Mouse (Mus musculus) Patski (cell line): ENCODE results near the gene Prc1. TPM values are rescaled to one million over a fixed set of nuclear protein-coding genes. Genes with fewer than 3 reads are reported as not detected.
A peak's percentile ranks its signal among the peaks of the same experiment; 100 is the strongest.

Source experiments
- ATAC-seq: fragments of 100-300 bp; one replicate; pipeline ENCODE4 v1.8.0; 2021
- CTCF ChIA-PET: fragments of 350-600 bp; sonication (Branson Sonifier 250); formaldehyde crosslinking; loops from one replicate; lab custom pipeline; 2022; ENCODE audit warnings: inconsistent platforms; lab: Charles Lee
- POLR2A ChIA-PET: fragments of 350-600 bp; sonication (Branson Sonifier 250); formaldehyde crosslinking; loops from one replicate; lab custom pipeline; 2022; ENCODE audit warnings: antibody characterized with exemption, inconsistent platforms; lab: Charles Lee
- DNase-seq: peaks from one replicate; pipeline ENCODE4 v3.0.0-alpha.2; 2011; ENCODE audit warnings: low read depth, low spot score
- H3K27me3 ChIP-seq: fragments of 371-371 bp; one replicate; pipeline ENCODE4 v1.5.1; 2021
- CTCF ChIP-seq: fragments of 100-300 bp; IDR thresholded peaks from one replicate; pipeline ENCODE4 v1.5.1; 2021
- in situ Hi-C: fragments of 300-500 bp; cut with MboI; formaldehyde crosslinking; loops from 3 replicates; pipeline ENCODE4 v1.11.1; 2018; ENCODE audit warnings: low pct_unique_long_range_greater_than_20kb, mixed read lengths
- polyA plus RNA-seq: library from polyadenylated mRNA; unstranded; gene quantifications from one replicate; pipeline ENCODE4 v1.2.3, GENCODE M21; 2021

The Prc1 gene
- polyA plus RNA-seq, 1 experiment from 2014 or later, result 93.8 TPM

DNA sequence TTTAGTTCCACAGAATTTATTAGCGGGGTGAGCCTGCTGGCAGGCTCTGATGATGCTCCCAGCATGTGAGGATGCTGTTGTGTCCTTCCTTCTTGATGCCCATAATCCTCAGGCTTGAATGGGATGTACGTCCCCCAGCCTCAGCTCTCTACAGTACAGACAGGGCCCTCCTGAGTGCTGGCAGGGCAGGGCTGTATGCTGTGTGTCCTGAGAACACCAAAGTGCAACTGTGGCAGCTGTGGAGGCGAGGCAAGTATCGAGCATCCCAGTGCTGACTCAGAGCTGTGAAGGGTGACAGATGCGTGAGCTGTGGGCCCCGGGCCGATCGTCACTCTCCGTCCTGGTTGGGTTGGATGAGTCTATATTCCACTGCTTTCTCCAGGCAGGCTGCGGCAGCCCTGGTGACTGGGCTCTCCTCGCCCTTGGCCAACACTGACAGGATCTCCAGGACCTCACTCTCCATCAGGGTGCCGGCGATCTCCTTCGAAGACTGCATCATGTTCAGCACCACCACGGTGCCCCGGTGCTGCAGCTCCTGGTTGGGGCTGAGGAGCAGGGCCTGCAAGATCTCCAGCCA, 31.1 kb downstream of the Prc1 start:
- no peaks in the 10 kb centered on the region for H3K27me3 ChIP-seq
- DNase-seq (no peak), ATAC-seq (no peak)
- CTCF ChIA-PET, result interaction anchor here (0.7 to 1.3 kb wide), 2 partner anchors 11 to 18 kb away, joined by 3 to 4 read pairs; partner anchors contain the start of gene Hddc3
- in situ Hi-C loops, result no loop called here
- TF ChIP-seq CTCF, result no peak
- POLR2A ChIA-PET, result interaction anchor here (0.6 kb wide), 1 partner anchor 9 kb away, joined by 3 read pairs; no protein-coding TSS in a partner anchor

- no peak for TF ChIP-seq CTCF
These were observed 31.8 kb downstream of the Prc1 start for GRCm38 (mm10) chr7:80326076-80326475.

DNA sequence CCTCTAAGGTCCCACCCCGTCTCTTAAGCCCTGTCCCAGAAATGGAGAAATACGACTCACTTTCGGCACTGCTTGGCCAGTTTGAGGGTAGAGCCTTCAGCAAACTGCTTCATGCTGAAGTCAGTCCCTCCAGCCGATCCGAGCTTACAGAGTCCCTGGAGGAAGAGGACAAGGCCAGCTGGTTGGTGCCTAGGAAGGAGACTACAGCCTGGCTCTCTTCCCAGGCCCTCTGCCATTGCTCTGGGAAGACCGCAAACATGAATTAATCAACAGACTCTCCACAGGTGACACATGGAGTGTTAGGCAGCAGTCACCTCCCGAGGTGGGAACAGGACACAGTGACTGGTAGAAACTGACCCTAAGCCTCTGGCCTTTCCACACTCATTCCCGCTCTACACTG, 36.0 kb downstream of the Prc1 start:
- DNase-seq, result no peak
- CTCF ChIA-PET, result interaction anchor here (1.8 kb wide), 1 partner anchor 10 kb away, joined by 6 read pairs; the partner anchor contains the start of gene Unc45a
- TF ChIP-seq CTCF, result no peak
- POLR2A ChIA-PET, result no interaction called here
- no peak for ATAC-seq
- in situ Hi-C loops, result no loop called here
- no peaks in the 10 kb centered on the region for H3K27me3 ChIP-seq

More at GRCm38 (mm10) chr7:80326076-80326475, 31.8 kb downstream of the Prc1 start:
- in situ Hi-C loops, result no loop called here
- ATAC-seq, result no peak
- H3K27me3 ChIP-seq, result no peaks in the 10 kb centered on the region
- DNase-seq, result no peak
- POLR2A ChIA-PET, result no interaction called here
- CTCF ChIA-PET, result interaction anchor here (0.7 kb wide), 1 partner anchor 10 kb away, joined by 4 read pairs; no protein-coding TSS in a partner anchor

DNA sequence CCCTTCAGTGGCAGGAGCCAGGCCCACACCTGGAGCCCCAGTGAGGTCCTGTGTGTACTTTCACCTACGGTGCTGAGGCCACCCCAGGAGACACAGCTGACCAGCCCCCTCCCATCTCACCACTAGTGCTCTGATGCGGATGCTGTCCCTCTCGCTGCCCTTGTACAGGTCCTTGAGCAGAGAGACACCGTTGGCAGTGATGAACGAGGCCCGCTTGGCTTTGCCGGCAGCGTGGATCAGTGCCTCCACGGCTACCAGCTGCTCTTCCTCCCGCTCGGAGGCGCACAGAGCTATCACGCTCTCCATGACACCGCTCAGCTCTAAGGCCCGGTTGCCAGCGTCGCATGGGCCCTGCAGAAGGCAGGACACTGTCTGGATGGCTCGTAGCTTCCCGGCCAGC, 37.2 kb downstream of the Prc1 start:
- CTCF ChIA-PET, result interaction anchor here (1.5 to 2.1 kb wide), 3 partner anchors 9 to 11 kb away, joined by 5 to 8 read pairs (median 6); partner anchors contain the start of genes Hddc3 and Unc45a

GRCm38 (mm10) chr7:80334848-80335247, 40.6 kb downstream of the Prc1 start:
- POLR2A ChIA-PET, result interaction anchor here (1.0 to 2.2 kb wide), 2 partner anchors 8 to 10 kb away, joined by 4 to 7 read pairs; partner anchors contain the start of gene Rccd1
- in situ Hi-C loops, result no loop called here
- TF ChIP-seq CTCF, result no peak
- ATAC-seq, result no peak
- CTCF ChIA-PET, result no interaction called here
- no peak for DNase-seq
- no peaks in the 10 kb centered on the region for H3K27me3 ChIP-seq

More for the DNA sequence above, 37.2 kb downstream of the Prc1 start:
- in situ Hi-C loops, result no loop called here
- no peak for DNase-seq
- POLR2A ChIA-PET, result no interaction called here
- no peaks in the 10 kb centered on the region for H3K27me3 ChIP-seq
- no peak for ATAC-seq
- TF ChIP-seq CTCF, result no peak

DNA sequence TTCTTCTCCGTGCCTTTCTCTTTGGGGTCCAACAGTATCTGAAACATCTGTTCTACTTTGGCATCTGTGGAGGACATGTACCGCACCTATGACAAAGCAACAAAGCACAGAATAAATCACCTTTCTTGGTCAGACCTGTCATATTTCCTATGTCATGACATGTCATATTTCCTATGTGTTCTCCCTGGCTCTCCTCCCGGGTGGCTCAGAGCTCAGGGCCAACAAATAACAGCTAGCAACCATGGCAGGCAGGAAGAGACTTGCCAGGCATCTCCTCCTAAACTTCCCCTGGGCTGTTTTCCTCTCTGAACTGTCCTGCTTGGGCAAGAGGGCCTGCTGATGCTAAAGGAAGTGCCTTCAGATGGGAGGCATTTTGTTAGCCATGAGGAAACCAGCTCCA, 42.7 kb downstream of the Prc1 start:
- no peaks in the 10 kb centered on the region for H3K27me3 ChIP-seq
- in situ Hi-C loops, result no loop called here
- POLR2A ChIA-PET, result interaction anchor here (1.1 to 2.2 kb wide), 3 partner anchors 8 to 12 kb away, joined by 3 to 7 read pairs (median 6); no protein-coding TSS in a partner anchor
- CTCF ChIA-PET, result interaction anchor here (0.9 to 1.9 kb wide), 3 partner anchors 10 to 247 kb away, joined by 3 to 7 read pairs (median 3); no protein-coding TSS in a partner anchor
- no peak for ATAC-seq
- TF ChIP-seq CTCF, result no peak
- no peak for DNase-seq

DNA sequence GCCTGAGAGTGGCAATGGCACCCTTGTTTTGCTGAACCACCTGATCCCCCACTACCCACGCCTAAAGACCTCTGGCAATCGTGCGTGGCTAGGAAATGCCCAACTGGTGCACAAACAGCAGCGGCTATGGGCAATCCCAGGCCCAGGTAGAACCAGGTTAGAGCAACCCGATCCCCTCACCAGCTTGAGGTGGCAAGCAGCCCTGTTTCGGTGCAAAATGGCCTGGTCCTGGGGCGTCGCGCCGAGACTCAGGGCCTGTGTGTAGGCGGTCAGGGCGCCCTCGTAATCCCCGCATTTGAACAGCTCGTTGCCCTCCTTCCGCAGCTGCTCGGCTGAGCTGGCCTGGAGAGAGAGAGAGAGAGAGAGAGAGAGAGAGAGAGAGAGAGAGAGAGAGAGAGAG, 45.1 kb downstream of the Prc1 start:
- H3K27me3 ChIP-seq, result no peaks in the 10 kb centered on the region
- in situ Hi-C loops, result no loop called here
- no peak for DNase-seq
- ChIA-PET CTCF (interaction anchor here (1.2 to 4.9 kb wide), 6 partner anchors 7 to 43 kb away, joined by 5 to 23 read pairs (median 10); no protein-coding TSS in a partner anchor), POLR2A (interaction anchor here (1.0 to 1.9 kb wide), 3 partner anchors 10 to 31 kb away, joined by 3 to 7 read pairs (median 6); partner anchors contain the start of gene Rccd1)
- peak; percentile 13 for ATAC-seq
- TF ChIP-seq CTCF, result no peak

DNA sequence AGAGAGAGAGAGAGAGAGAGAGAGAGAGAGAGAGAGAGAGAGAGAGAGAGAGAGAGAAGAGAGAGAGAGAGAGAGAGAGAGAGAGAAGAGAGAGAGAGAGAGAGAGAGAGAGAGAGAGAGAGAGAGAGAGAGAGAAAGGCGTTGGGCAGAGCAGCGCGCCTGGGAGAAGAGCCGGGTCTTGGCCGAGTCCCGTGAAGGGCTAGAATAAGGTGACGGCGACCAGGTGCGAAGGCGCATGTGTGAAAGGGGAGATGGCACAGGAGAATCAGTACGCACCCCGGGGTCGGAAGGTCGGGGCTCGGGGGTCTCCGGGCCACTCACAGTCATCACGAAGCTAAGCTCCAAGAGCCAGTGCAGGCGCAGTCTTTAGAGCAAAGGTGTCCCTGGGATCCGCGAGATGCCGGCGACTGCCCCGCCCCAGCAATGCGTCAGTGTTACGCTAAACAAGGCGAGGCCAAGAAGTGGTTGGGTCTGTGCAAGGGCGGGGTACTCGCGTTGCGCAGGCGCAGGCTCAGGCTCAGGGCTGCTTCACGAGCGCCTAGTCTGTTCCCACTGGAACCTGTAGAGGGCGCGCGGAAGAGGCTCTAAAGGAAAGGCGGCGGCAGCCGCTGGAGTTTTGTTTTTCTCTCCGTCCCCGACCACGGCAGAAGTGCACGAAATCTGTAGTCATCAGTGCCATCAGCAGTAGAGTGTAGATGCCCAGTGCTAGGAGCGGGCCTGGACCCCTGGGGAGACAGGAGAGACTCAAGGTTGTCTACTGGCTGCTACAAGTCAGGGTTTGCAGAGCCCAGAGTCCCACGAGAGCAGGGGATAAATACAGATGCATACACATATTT, 45.8 kb downstream of the Prc1 start:
- ChIA-PET CTCF (interaction anchor here (0.7 to 4.9 kb wide), 14 partner anchors 8 to 244 kb away, joined by 3 to 23 read pairs (median 5); no protein-coding TSS in a partner anchor), POLR2A (interaction anchor here (1.0 to 1.9 kb wide), 4 partner anchors 11 to 31 kb away, joined by 3 to 7 read pairs (median 4); partner anchors contain the start of gene Rccd1)
- peak; percentile 76 for DNase-seq
- TF ChIP-seq CTCF, result no peak
- in situ Hi-C loops, result loop anchor here (5.0 kb wide), 1 partner anchor 37 kb away; no protein-coding TSS in a partner anchor
- H3K27me3 ChIP-seq, result no peaks in the 10 kb centered on the region
- ATAC-seq, result peak; percentile 75

GRCm38 (mm10) chr7:80340793-80341192, 46.5 kb downstream of the Prc1 start, which contains the start of gene Unc45a:
Gene Unc45a (minus strand): TSS chr7:80341005.
- peak; percentile 34 for ATAC-seq
- peak; percentile 25 for DNase-seq
- H3K27me3 ChIP-seq, result no peaks in the 10 kb centered on the region
- ChIA-PET CTCF (interaction anchor here (0.7 to 4.9 kb wide), 14 partner anchors 9 to 243 kb away, joined by 3 to 23 read pairs (median 4); no protein-coding TSS in a partner anchor), POLR2A (interaction anchor here (1.2 kb wide), 1 partner anchor 11 kb away, joined by 3 read pairs; no protein-coding TSS in a partner anchor)
- TF ChIP-seq CTCF, result no peak
- in situ Hi-C loops, result loop anchor here (5.0 kb wide), 1 partner anchor 37 kb away; no protein-coding TSS in a partner anchor
